Mouse (Mus musculus): Measurements from ENCODE around the gene Gpr27. TPM values are rescaled to one million over a fixed set of nuclear protein-coding genes. Genes with fewer than 3 reads are reported as not detected.

Gpr27 gene
- 4.4 and 6.8 TPM in 2 replicates for polyA plus RNA-seq (2014; fragmentation: Nextera tagmentation; extraction: Ambion mirVana)

DNA sequence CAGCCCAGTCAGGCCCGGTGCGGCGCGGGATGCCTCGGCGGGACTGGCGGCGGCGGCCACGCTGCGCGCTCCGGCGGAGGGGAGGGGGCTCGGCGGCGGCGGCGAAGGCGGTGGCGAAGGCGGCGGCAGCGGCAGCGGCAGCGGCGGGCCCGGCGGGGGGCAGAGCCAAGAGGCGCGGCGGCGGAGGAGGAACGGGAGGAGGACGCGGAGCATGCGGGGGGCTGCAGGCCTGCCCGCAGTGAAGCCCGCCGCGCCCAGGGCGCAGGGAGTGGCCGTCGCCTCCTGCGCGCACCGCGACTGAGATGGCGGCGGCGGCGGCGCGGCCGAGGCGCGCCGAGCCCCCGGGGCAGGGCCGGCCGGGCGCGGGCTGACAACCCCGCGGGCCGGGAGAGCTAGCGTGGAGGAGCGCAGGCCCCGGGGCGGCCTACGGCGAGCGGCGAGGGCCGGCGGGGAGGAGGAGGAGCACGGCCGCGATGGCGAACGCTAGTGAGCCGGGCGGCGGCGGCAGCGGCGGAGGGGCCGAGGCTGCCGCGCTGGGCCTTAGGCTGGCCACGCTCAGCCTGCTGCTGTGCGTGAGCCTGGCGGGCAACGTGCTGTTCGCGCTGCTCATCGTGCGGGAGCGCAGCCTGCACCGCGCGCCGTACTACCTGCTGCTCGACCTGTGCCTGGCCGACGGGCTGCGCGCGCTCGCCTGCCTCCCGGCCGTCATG lies at the start of gene Gpr27:
Gene Gpr27 (plus strand): TSS at position 474 of the 710 bp plus-strand sequence.
- no peak within 1 kb of the TSS; the same call in 1 of the 2 replicates for H3K27ac ChIP-seq (ENCODE audit: low read depth, low read length)
- WGBS, result under 1% methylated on average over 59 of the region's 112 CpGs
- ATAC-seq (replicated peaks; ENCODE audit: low FRiP score) (peak; percentile 78), DNase-seq (ENCODE audit: low spot score) (peak; percentile 80)
- H3K9me3 ChIP-seq (ENCODE audit: control insufficient read depth, low read length), result no peaks in the 10 kb centered on the region
- H3K36me3 ChIP-seq (ENCODE audit: control insufficient read depth, insufficient read depth, low read length), result no peaks in the 10 kb centered on the region
- H3K27me3 ChIP-seq (ENCODE audit: control insufficient read depth, insufficient read depth, low read length), result peaks cover 34% of the 10 kb centered on the region
- H3K4me2 ChIP-seq (ENCODE audit: low read depth, low read length, severe bottlenecking), result peak within 1 kb of the TSS; percentile 88
- peaks cover 2% of the 10 kb centered on the region; the same call in 1 of the 2 replicates for H3K4me1 ChIP-seq (replicated peaks; ENCODE audit: control insufficient read depth, insufficient read depth, low read length)
- peak within 1 kb of the TSS; percentile 74 for H3K4me3 ChIP-seq (ENCODE audit: low read depth, low read length)
- peak within 1 kb of the TSS; percentile 76 for H3K9ac ChIP-seq (ENCODE audit: low read length)

- Histone ChIP-seq H3K27me3 (ENCODE audit: control insufficient read depth, insufficient read depth, low read length) (no peaks in the 10 kb centered on the region), H3K27ac (ENCODE audit: low read depth, low read length) (no peak overlapping the region), H3K9me3 (ENCODE audit: control insufficient read depth, low read length) (no peaks in the 10 kb centered on the region), H3K4me2 (ENCODE audit: low read depth, low read length, severe bottlenecking) (no peak overlapping the region), H3K4me3 (ENCODE audit: low read depth, low read length) (no peak overlapping the region), H3K9ac (ENCODE audit: low read length) (no peak overlapping the region), H3K4me1 (replicated peaks; ENCODE audit: control insufficient read depth, insufficient read depth, low read length) (no peaks in the 10 kb centered on the region), H3K36me3 (ENCODE audit: control insufficient read depth, insufficient read depth, low read length) (no peaks in the 10 kb centered on the region; the same call in 1 of the 2 replicates)
- ATAC-seq (replicated peaks; ENCODE audit: low FRiP score) (no peak), DNase-seq (ENCODE audit: low spot score) (no peak)
- 78% methylated on average over 10 of the region's 10 CpGs for WGBS
Observed at GRCm38 (mm10) chr6:99643439-99644199, 48.9 kb upstream of the Gpr27 start.

DNA sequence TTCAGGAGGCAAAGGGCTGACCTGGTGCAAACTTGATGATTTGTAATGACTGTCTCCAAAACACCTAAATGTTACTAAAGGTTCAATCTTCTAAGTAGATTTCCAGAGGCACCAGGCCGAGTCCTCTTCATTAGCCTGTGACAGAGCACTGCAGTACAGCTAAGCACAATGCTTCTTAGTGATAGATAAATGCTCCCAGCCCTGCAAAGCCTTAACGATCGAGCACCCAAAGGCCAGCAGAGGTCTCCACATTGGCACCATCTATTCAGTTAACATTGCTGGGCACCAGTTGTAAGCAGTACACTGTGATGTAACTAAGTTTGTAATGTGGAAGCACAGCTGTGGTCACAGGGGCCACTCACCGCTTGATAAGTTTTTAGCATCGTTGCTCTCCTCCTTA lies 48.1 kb upstream of the Gpr27 start:
- no peaks in the 10 kb centered on the region for H3K4me1 ChIP-seq (replicated peaks; ENCODE audit: control insufficient read depth, insufficient read depth, low read length)
- 86% methylated on average over 5 of the region's 5 CpGs for WGBS
- no peak overlapping the region for H3K4me2 ChIP-seq (ENCODE audit: low read depth, low read length, severe bottlenecking)
- no peak overlapping the region for H3K9ac ChIP-seq (ENCODE audit: low read length)
- no peak overlapping the region for H3K4me3 ChIP-seq (ENCODE audit: low read depth, low read length)
- DNase-seq (ENCODE audit: low spot score), result no peak
- no peaks in the 10 kb centered on the region for H3K9me3 ChIP-seq (ENCODE audit: control insufficient read depth, low read length)
- H3K27me3 ChIP-seq (ENCODE audit: control insufficient read depth, insufficient read depth, low read length), result no peaks in the 10 kb centered on the region
- no peak overlapping the region for H3K27ac ChIP-seq (ENCODE audit: low read depth, low read length)
- H3K36me3 ChIP-seq (ENCODE audit: control insufficient read depth, insufficient read depth, low read length), result no peaks in the 10 kb centered on the region; the same call in 1 of the 2 replicates
- ATAC-seq (replicated peaks; ENCODE audit: low FRiP score), result no peak

GRCm38 (mm10) chr6:99644876-99645275 lies 47.6 kb upstream of the Gpr27 start:
- no peak overlapping the region for H3K27ac ChIP-seq (ENCODE audit: low read depth, low read length)
- 79% methylated on average over 5 of the region's 5 CpGs for WGBS
- ATAC-seq (replicated peaks; ENCODE audit: low FRiP score), result no peak

DNA sequence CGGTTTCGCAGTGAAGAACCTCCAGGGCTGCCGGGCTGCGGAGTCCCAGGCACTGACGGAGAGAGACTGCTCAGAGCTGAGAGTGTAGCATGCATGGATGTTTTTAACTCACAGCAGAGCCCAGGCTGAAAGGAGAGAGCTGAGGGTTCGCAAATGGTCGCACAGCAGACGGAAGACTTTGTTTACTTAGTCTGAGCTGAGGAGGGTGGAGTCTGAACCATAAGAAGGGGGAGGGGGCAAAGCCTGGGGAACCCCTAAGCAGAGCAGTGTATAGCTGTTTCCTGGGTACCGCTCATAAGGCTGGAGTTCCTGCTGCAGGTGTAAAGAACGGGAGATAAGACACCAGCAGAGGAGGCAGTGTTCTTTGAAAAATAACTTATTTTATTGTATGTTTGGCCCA lies 46.1 kb upstream of the Gpr27 start:
- H3K27ac ChIP-seq (ENCODE audit: low read depth, low read length), result no peak overlapping the region

More at GRCm38 (mm10) chr6:99644876-99645275, 47.6 kb upstream of the Gpr27 start:
- no peaks in the 10 kb centered on the region; the same call in 1 of the 2 replicates for H3K36me3 ChIP-seq (ENCODE audit: control insufficient read depth, insufficient read depth, low read length)
- no peak overlapping the region for H3K9ac ChIP-seq (ENCODE audit: low read length)
- DNase-seq (ENCODE audit: low spot score), result no peak
- no peak overlapping the region for H3K4me3 ChIP-seq (ENCODE audit: low read depth, low read length)
- no peak overlapping the region for H3K4me2 ChIP-seq (ENCODE audit: low read depth, low read length, severe bottlenecking)
- no peaks in the 10 kb centered on the region for H3K9me3 ChIP-seq (ENCODE audit: control insufficient read depth, low read length)
- no peaks in the 10 kb centered on the region for H3K4me1 ChIP-seq (replicated peaks; ENCODE audit: control insufficient read depth, insufficient read depth, low read length)
- no peaks in the 10 kb centered on the region for H3K27me3 ChIP-seq (ENCODE audit: control insufficient read depth, insufficient read depth, low read length)

DNA sequence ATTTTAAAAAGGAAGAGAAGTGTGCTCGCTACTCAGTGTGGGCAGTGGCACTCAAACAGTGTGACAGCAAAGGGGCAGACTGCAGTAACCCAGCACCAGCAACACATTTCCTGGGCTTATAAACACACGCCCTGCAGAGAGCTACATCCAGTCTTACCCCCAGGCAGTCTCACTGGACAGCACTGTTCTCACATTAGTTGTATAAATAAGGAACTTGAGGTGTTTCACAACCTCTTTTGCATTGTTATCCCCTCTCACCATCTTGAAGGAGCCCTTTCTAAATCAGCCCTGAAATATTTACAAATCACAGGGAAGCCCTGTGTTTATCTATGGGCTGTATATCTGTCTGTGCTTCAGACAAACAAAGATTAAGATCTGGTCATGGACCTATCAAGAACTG lies 43.2 kb upstream of the Gpr27 start:
- Histone ChIP-seq H3K36me3 (ENCODE audit: control insufficient read depth, insufficient read depth, low read length) (no peaks in the 10 kb centered on the region; the same call in 1 of the 2 replicates), H3K4me3 (ENCODE audit: low read depth, low read length) (no peak overlapping the region), H3K4me1 (replicated peaks; ENCODE audit: control insufficient read depth, insufficient read depth, low read length) (no peaks in the 10 kb centered on the region), H3K4me2 (ENCODE audit: low read depth, low read length, severe bottlenecking) (no peak overlapping the region), H3K27me3 (ENCODE audit: control insufficient read depth, insufficient read depth, low read length) (no peaks in the 10 kb centered on the region), H3K27ac (ENCODE audit: low read depth, low read length) (no peak overlapping the region), H3K9ac (ENCODE audit: low read length) (no peak overlapping the region), H3K9me3 (ENCODE audit: control insufficient read depth, low read length) (no peaks in the 10 kb centered on the region)
- ATAC-seq (replicated peaks; ENCODE audit: low FRiP score) (no peak), DNase-seq (ENCODE audit: low spot score) (no peak)
- 76% methylated on average over 2 of the region's 2 CpGs for WGBS

More for the DNA sequence above, 46.1 kb upstream of the Gpr27 start:
- Histone ChIP-seq H3K9ac (ENCODE audit: low read length) (no peak overlapping the region), H3K27me3 (ENCODE audit: control insufficient read depth, insufficient read depth, low read length) (no peaks in the 10 kb centered on the region), H3K4me2 (ENCODE audit: low read depth, low read length, severe bottlenecking) (no peak overlapping the region), H3K4me1 (replicated peaks; ENCODE audit: control insufficient read depth, insufficient read depth, low read length) (no peaks in the 10 kb centered on the region), H3K4me3 (ENCODE audit: low read depth, low read length) (no peak overlapping the region), H3K36me3 (ENCODE audit: control insufficient read depth, insufficient read depth, low read length) (no peaks in the 10 kb centered on the region; the same call in 1 of the 2 replicates), H3K9me3 (ENCODE audit: control insufficient read depth, low read length) (no peaks in the 10 kb centered on the region)
- 71% methylated on average over 10 of the region's 10 CpGs for WGBS
- no peak for ATAC-seq (replicated peaks; ENCODE audit: low FRiP score)
- no peak for DNase-seq (ENCODE audit: low spot score)

DNA sequence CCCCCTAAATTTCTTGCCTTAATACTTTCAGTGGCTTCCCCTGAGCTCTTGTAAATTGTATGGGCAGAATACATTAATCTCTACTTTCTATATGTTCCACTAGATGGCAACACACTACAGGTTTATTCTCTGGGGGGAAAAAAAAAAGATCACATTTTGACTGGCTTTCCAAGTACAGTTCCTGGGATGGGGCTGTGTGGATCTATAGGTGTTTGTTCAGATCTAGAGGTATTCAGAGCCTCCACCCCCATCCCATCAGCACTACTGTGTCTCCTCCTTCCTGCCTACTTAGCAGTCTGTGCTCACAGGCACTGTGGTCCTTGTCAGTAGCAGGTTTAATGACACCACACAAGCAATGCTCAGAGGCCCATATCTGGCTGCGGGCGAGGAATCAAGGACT lies 40.1 kb upstream of the Gpr27 start:
- ATAC-seq (replicated peaks; ENCODE audit: low FRiP score) (no peak), DNase-seq (ENCODE audit: low spot score) (no peak)
- no peak overlapping the region for H3K4me3 ChIP-seq (ENCODE audit: low read depth, low read length)
- no peak overlapping the region for H3K4me2 ChIP-seq (ENCODE audit: low read depth, low read length, severe bottlenecking)
- H3K27ac ChIP-seq (ENCODE audit: low read depth, low read length), result no peak overlapping the region
- no peaks in the 10 kb centered on the region for H3K36me3 ChIP-seq (ENCODE audit: control insufficient read depth, insufficient read depth, low read length)
- H3K27me3 ChIP-seq (ENCODE audit: control insufficient read depth, insufficient read depth, low read length), result no peaks in the 10 kb centered on the region
- no peaks in the 10 kb centered on the region for H3K4me1 ChIP-seq (replicated peaks; ENCODE audit: control insufficient read depth, insufficient read depth, low read length)
- H3K9me3 ChIP-seq (ENCODE audit: control insufficient read depth, low read length), result no peaks in the 10 kb centered on the region
- WGBS, result 87% methylated on average over 2 of the region's 2 CpGs
- no peak overlapping the region for H3K9ac ChIP-seq (ENCODE audit: low read length)

DNA sequence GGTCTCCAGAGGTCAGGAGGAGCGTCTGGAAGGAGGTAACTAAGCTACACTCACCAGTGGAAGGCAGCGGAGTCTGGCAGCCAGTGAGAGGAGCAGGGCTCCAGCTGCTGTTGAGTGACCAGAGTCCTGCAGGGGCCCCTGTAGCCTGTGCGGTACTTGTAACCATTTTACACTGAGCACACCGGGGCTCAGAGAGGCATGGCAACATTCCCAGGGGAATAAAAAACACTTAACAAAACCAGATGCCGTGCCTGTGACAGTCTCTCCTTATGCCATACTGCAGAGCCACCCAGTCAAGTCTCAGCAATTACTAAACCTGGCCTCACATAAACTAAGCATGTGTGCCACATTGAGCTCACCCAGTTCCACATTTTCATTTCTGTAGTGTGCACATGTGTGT lies 38.1 kb upstream of the Gpr27 start:
- DNase-seq (ENCODE audit: low spot score), result no peak
- H3K9ac ChIP-seq (ENCODE audit: low read length), result no peak overlapping the region
- no peaks in the 10 kb centered on the region for H3K36me3 ChIP-seq (ENCODE audit: control insufficient read depth, insufficient read depth, low read length)
- no peak overlapping the region for H3K27ac ChIP-seq (ENCODE audit: low read depth, low read length)
- H3K9me3 ChIP-seq (ENCODE audit: control insufficient read depth, low read length), result no peaks in the 10 kb centered on the region
- H3K4me3 ChIP-seq (ENCODE audit: low read depth, low read length), result no peak overlapping the region
- WGBS, result 67% methylated on average over 5 of the region's 5 CpGs
- no peaks in the 10 kb centered on the region for H3K4me1 ChIP-seq (replicated peaks; ENCODE audit: control insufficient read depth, insufficient read depth, low read length)
- ATAC-seq (replicated peaks; ENCODE audit: low FRiP score), result no peak
- H3K4me2 ChIP-seq (ENCODE audit: low read depth, low read length, severe bottlenecking), result no peak overlapping the region
- H3K27me3 ChIP-seq (ENCODE audit: control insufficient read depth, insufficient read depth, low read length), result no peaks in the 10 kb centered on the region
